Mouse (Mus musculus) yolk sac, embryonic 10.5 days (tissue): ENCODE results near the gene Srsf5.
"Not testable (repeated sequence)": the region's sequence is repeated elsewhere in the genome, so short reads cannot be mapped to it uniquely, and the experiment has no call there.

ENCODE experiments used
- DNase-seq: peaks from one replicate; pipeline ENCODE4 v3.0.0-alpha.2; 2017; ENCODE audit warnings: low spot score

The Srsf5 gene

GRCm38 (mm10) chr12:80949603-80950002 is 4.3 kb downstream of the Srsf5 start:
- not testable (repeated sequence) for DNase-seq

GRCm38 (mm10) chr12:80951640-80952219 is 6.4 kb downstream of the Srsf5 start:
- DNase-seq: no peak

GRCm38 (mm10) chr12:80952526-80952925 is 7.2 kb downstream of the Srsf5 start:
- no peak for DNase-seq

- DNase-seq: no peak
Observed at GRCm38 (mm10) chr12:80956039-80956438, 10.7 kb downstream of the Srsf5 start.

- DNase-seq: no peak
Observed at GRCm38 (mm10) chr12:80957961-80958360, 12.7 kb downstream of the Srsf5 start.

GRCm38 (mm10) chr12:80962566-80962965 is 17.3 kb downstream of the Srsf5 start:
- no peak for DNase-seq

- no peak for DNase-seq
Observed at GRCm38 (mm10) chr12:80966059-80966838, 20.9 kb downstream of the Srsf5 start.

GRCm38 (mm10) chr12:80967918-80968317 is 22.6 kb downstream of the Srsf5 start:
- no peak for DNase-seq

- DNase-seq: no peak
Observed at GRCm38 (mm10) chr12:80968605-80969004, 23.3 kb downstream of the Srsf5 start, which contains the start of gene Slc10a1. Gene Slc10a1 (minus strand): TSS chr12:80968705.

- DNase-seq: no peak
Observed at GRCm38 (mm10) chr12:80970181-80970705, 24.9 kb downstream of the Srsf5 start.

GRCm38 (mm10) chr12:80971756-80972155 is 26.5 kb downstream of the Srsf5 start:
- no peak for DNase-seq

- no peak for DNase-seq
Observed at GRCm38 (mm10) chr12:80975939-80976671, 30.8 kb downstream of the Srsf5 start.

GRCm38 (mm10) chr12:80982326-80982725 is 37.0 kb downstream of the Srsf5 start:
- DNase-seq: peak; percentile 40

- DNase-seq: no peak
Observed at GRCm38 (mm10) chr12:80983695-80984094, 38.4 kb downstream of the Srsf5 start.

- DNase-seq: no peak
Observed at GRCm38 (mm10) chr12:80986628-80987027, 41.3 kb downstream of the Srsf5 start.

GRCm38 (mm10) chr12:80988286-80988685 is 43.0 kb downstream of the Srsf5 start:
- DNase-seq: no peak

GRCm38 (mm10) chr12:80990901-80991445 is 45.7 kb downstream of the Srsf5 start:
- no peak for DNase-seq

GRCm38 (mm10) chr12:80991806-80992205 is 46.5 kb downstream of the Srsf5 start:
- no peak for DNase-seq

- no peak for DNase-seq
Observed at GRCm38 (mm10) chr12:80992540-80993122, 47.3 kb downstream of the Srsf5 start.

GRCm38 (mm10) chr12:80993773-80994172 is 48.5 kb downstream of the Srsf5 start:
- DNase-seq: no peak

- no peak for DNase-seq
Observed at GRCm38 (mm10) chr12:80995326-80995725, 50.0 kb downstream of the Srsf5 start.

- DNase-seq: no peak
Observed at GRCm38 (mm10) chr12:80997652-80998051, 52.3 kb downstream of the Srsf5 start.
